Mouse (Mus musculus) brain, embryonic 14.5 days (tissue): ENCODE measurements at regions not wholly inside any gene's neighbourhood (a gene's known extent, or its start where the extent isn't known, plus 50 kb on each side); places are given as distances from the start of the nearest gene placed in this dataset.

Experiments used
- CTCF ChIP-seq: fragments of 200-500 bp; IDR thresholded peaks from 2 replicates; pipeline ENCODE4 v1.5.1; 2012; ENCODE audit warnings: inconsistent platforms, mild to moderate bottlenecking, moderate library complexity, borderline replicate concordance; ENCODE audit not compliant: insufficient read depth, insufficient read length; ENCODE audit errors: extremely low read depth
- POLR2A ChIP-seq: fragments of 200-500 bp; IDR thresholded peaks from 2 replicates; pipeline ENCODE4 v1.6.1; 2012; ENCODE audit warnings: mild to moderate bottlenecking, inconsistent platforms, borderline replicate concordance; ENCODE audit not compliant: poor library complexity, insufficient read depth, insufficient read length, severe bottlenecking; ENCODE audit errors: extremely low read depth

DNA sequence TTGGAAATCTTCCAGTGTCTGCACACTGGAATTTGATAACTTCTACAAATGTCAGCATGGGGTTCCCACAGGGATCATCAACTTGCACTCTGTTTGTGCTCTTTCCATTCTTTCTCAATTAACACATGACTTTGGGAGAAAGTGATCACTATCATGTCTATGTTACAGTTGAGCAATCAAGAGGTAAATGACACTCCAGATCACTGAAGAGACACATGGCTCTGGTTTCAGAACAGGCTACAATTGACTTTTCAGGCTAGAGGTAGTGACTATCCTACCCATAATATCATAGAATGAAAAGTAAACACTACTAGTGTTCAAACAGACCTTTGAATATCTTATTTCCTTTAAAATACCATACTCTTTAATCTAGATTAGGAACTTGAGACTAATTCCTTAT, 473.3 kb upstream of the Gabra5 start:
- TF ChIP-seq CTCF (no peak), POLR2A (no peak)
